8 mouse cellular contexts compared by ENCODE assay signal in the genomic region with DNA sequence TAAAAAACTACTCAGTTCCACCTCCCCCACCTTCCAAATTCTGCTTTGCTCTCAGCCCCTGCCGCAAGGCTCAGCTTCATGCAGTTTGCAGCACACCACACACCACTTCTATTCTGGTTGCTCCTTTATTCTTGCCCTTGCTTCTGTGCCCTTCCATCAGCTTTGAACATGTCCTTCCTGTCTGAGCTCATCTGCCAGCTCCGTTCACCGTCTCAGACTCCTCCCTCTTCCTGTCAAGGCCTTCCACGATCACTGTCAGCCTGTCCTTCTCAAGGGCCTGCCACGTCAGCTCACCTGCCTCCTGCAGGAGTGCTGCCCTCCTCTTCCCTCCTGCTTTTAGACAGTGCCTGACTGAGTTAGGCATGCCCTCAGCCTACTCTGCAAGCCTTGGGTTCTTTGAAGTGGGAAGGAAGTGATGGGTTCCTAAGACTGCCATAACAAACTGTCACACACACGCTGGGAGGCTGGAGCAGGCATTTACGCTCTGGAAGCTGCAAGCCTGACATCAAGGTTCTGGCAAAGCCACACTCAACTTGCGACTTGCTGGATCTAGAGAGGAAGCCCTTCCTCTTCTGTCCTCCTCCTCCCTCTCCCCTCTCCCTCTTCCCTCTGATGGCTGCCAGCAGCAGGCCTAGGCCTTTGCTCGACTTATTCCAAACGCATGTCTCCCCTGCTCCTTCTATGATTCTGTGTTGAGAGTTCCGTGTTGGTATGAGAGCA.
A peak's percentile ranks its signal among the peaks of the same experiment; 100 is the strongest.
DNase-seq lines count a peak whose midpoint lies in the region; ATAC-seq and TF ChIP-seq lines count a peak whose summit lies in the region.

No protein-coding gene starts in this region.

- 23% methylated on average over 11 of the region's 11 CpGs for WGBS in lung, embryonic 15.5 days
- WGBS in small intestine, adult 2 months = 55% methylated on average over 11 of the region's 11 CpGs

- H3K4me2 ChIP-seq in lung, embryonic 15.5 days = peak overlapping the region; percentile 1; the same call in 1 of the 2 replicates

- no peaks in the 10 kb centered on the region for H3K27me3 ChIP-seq in lung, embryonic 15.5 days
- H3K27me3 ChIP-seq in small intestine, adult 2 months (ENCODE audit: control insufficient read depth, insufficient read depth, low read length) = no peaks in the 10 kb centered on the region

- no peak for TF ChIP-seq CTCF in small intestine, adult 2 months (IDR thresholded peaks at IDR 0.05; ENCODE audit: extremely low read depth, insufficient read length, insufficient replicate concordance, low read depth, low read length)

- peak; percentile 23 to 29 for ATAC-seq in hematopoietic stem cell, adult 5-6 weeks (replicated peaks in 1 of 2; ENCODE audit: insufficient read depth in 1 of 2, low FRiP score in 2 of 2, low TSS enrichment in 1 of 2, low read depth in 1 of 2, poor library complexity in 2 of 2, severe bottlenecking in 2 of 2)
- peak; percentile 44 for ATAC-seq in lung, embryonic 15.5 days (ENCODE audit: borderline replicate concordance, extremely low read depth, low FRiP score, low TSS enrichment)

- H3K27ac ChIP-seq in brown adipose tissue, adult 24 weeks (replicated peaks; ENCODE audit: low read depth, low read length) = peak overlapping the region; percentile 49
- peak overlapping the region; percentile 90 for H3K27ac ChIP-seq in lung, embryonic 15.5 days
- peak overlapping the region; percentile 47 for H3K27ac ChIP-seq in small intestine, adult 2 months (ENCODE audit: insufficient read depth, low read depth, low read length)

- H3K4me1 ChIP-seq in brown adipose tissue, adult 24 weeks (ENCODE audit: control insufficient read depth, insufficient read depth, insufficient read length, low read length) = peaks cover 9% of the 10 kb centered on the region
- H3K4me1 ChIP-seq in lung, embryonic 15.5 days = peaks cover 45% of the 10 kb centered on the region
- H3K4me1 ChIP-seq in small intestine, adult 2 months (ENCODE audit: control insufficient read depth, insufficient read depth, insufficient read length, low read length) = peaks cover 8% of the 10 kb centered on the region

- H3K9me3 ChIP-seq in lung, embryonic 15.5 days = no peaks in the 10 kb centered on the region

- H3K4me3 ChIP-seq in brown adipose tissue, adult 24 weeks (ENCODE audit: insufficient read depth, low read depth, low read length) = no peak overlapping the region
- H3K4me3 ChIP-seq in lung, embryonic 15.5 days = no peak overlapping the region
- no peak overlapping the region for H3K4me3 ChIP-seq in small intestine, adult 2 months (ENCODE audit: low read depth, low read length)

- peak overlapping the region; percentile 3; the same call in 1 of the 2 replicates for H3K9ac ChIP-seq in lung, embryonic 15.5 days

- H3K36me3 ChIP-seq in lung, embryonic 15.5 days = no peaks in the 10 kb centered on the region
- no peaks in the 10 kb centered on the region for H3K36me3 ChIP-seq in small intestine, adult 2 months (ENCODE audit: control insufficient read depth, insufficient read depth, low read length)

- DNase-seq in retina, postnatal 1 day = peak; percentile 28
- no peak for DNase-seq in retina, embryonic 14.5 days (ENCODE audit: low spot score)
- DNase-seq in layer of hippocampus, adult 8-10 months (ENCODE audit: low spot score in 2 of 2) = no peak
- no peak for DNase-seq in cerebellum, postnatal 36 days

- TF ChIP-seq POLR2A in small intestine, adult 2 months (IDR thresholded peaks at IDR 0.05; ENCODE audit: low read depth, low read length) = no peak
